Mouse (Mus musculus) olfactory bulb, adult 2 months (tissue): ENCODE measurements around the gene Olfr212. TPM values are rescaled to one million over a fixed set of nuclear protein-coding genes. Genes with fewer than 3 reads are reported as not detected.
"Not testable (repeated sequence)": the region's sequence is repeated elsewhere in the genome, so short reads cannot be mapped to it uniquely, and the experiment has no call there.

ENCODE experiments used
- H3K27ac ChIP-seq: fragments of 200-500 bp; 2 replicates; pipeline ENCODE4 v1.5.1; 2012; ENCODE audit warnings: low read depth, low read length; ENCODE audit not compliant: insufficient read depth
- H3K4me1 ChIP-seq: fragments of 200-500 bp; 2 replicates; pipeline ENCODE4 v1.6.1; 2012; ENCODE audit warnings: low read length; ENCODE audit not compliant: control insufficient read depth, insufficient read depth
- H3K4me3 ChIP-seq: fragments of 200-500 bp; 2 replicates; pipeline ENCODE4 v1.5.1; 2012; ENCODE audit warnings: mild to moderate bottlenecking, low read depth, low read length, moderate library complexity; ENCODE audit not compliant: insufficient read depth
- CTCF ChIP-seq: fragments of 200-500 bp; IDR thresholded peaks from 2 replicates; pipeline ENCODE4 v1.5.1; 2012; ENCODE audit warnings: low read depth, mild to moderate bottlenecking, low read length, moderate library complexity; ENCODE audit not compliant: insufficient read depth
- POLR2A ChIP-seq: fragments of 200-500 bp; IDR thresholded peaks from 2 replicates; pipeline ENCODE4 v1.6.1; 2012; ENCODE audit warnings: mild to moderate bottlenecking, low read depth, low read length, moderate library complexity; ENCODE audit not compliant: insufficient read depth
- WGBS: fragments of 180-500 bp; shearing (Covaris S2); methylation state at CpG from one replicate; pipeline ENCODE4 v1.1.7; 2018; 5-methylcytosine and 5-hydroxymethylcytosine counted together
- polyA plus RNA-seq: library from polyadenylated mRNA; stranded (reverse); fragments of >200 nt; gene quantifications from 2 replicates; pipeline ENCODE4 v1.2.4, GENCODE M21; 2012; ENCODE audit warnings: low replicate concordance; ENCODE audit not compliant: missing spikeins, insufficient read depth, insufficient read length

Gene Olfr212
- polyA plus RNA-seq: not detected in 2 replicates

GRCm38 (mm10) chr6:116506302-116507003 lies at the start of gene Olfr212:
Gene Olfr212, plus strand, starts transcription at chr6:116506516.
- H3K4me3 ChIP-seq, H3K4me1 ChIP-seq, H3K27ac ChIP-seq: not testable (repeated sequence)
- WGBS: 86% methylated on average over 20 of the region's 20 CpGs

GRCm38 (mm10) chr6:116458728-116459127 lies 47.6 kb upstream of the Olfr212 start:
- 62% methylated on average over 4 of the region's 4 CpGs for WGBS
- H3K27ac ChIP-seq: no peak overlapping the region
- no peak overlapping the region for H3K4me3 ChIP-seq
- TF ChIP-seq CTCF (no peak), POLR2A (no peak)
- H3K4me1 ChIP-seq: peaks cover 6% of the 10 kb centered on the region; the same call in 1 of the 2 replicates

- TF ChIP-seq CTCF: no peak
- no peak for TF ChIP-seq POLR2A
- Histone ChIP-seq H3K4me1 (peaks cover 6% of the 10 kb centered on the region; the same call in 1 of the 2 replicates), H3K27ac (no peak overlapping the region), H3K4me3 (no peak overlapping the region)
- WGBS: 73% methylated on average over 2 of the region's 2 CpGs
Measured at GRCm38 (mm10) chr6:116459232-116459631, 47.1 kb upstream of the Olfr212 start.

GRCm38 (mm10) chr6:116460544-116461283 lies 45.6 kb upstream of the Olfr212 start, which contains the start of gene Alox5:
Gene Alox5, minus strand, starts transcription at chr6:116461178.
- Histone ChIP-seq H3K27ac (no peak within 1 kb of the TSS), H3K4me1 (peaks cover 6% of the 10 kb centered on the region; the same call in 1 of the 2 replicates), H3K4me3 (no peak within 1 kb of the TSS)
- TF ChIP-seq CTCF (no peak), POLR2A (no peak)
- WGBS: 4% methylated on average over 43 of the region's 43 CpGs

- H3K27ac ChIP-seq: no peak overlapping the region
- TF ChIP-seq POLR2A (no peak), CTCF (no peak)
- WGBS: 29% methylated on average over 3 of the region's 3 CpGs
- H3K4me3 ChIP-seq: no peak overlapping the region
- no peaks in the 10 kb centered on the region for H3K4me1 ChIP-seq
Measured at GRCm38 (mm10) chr6:116468081-116468480, 38.2 kb upstream of the Olfr212 start.

GRCm38 (mm10) chr6:116485081-116485480 lies 21.2 kb upstream of the Olfr212 start:
- Histone ChIP-seq H3K27ac (no peak overlapping the region), H3K4me3 (no peak overlapping the region), H3K4me1 (no peaks in the 10 kb centered on the region)
- 51% methylated on average over 1 of the region's 1 CpGs for WGBS
- TF ChIP-seq CTCF (no peak), POLR2A (no peak)

GRCm38 (mm10) chr6:116486833-116487232 lies 19.5 kb upstream of the Olfr212 start:
- no peaks in the 10 kb centered on the region for H3K4me1 ChIP-seq
- no peak overlapping the region for H3K4me3 ChIP-seq
- no peak overlapping the region for H3K27ac ChIP-seq
- 60% methylated on average over 1 of the region's 1 CpGs for WGBS
- TF ChIP-seq CTCF (no peak), POLR2A (no peak)

GRCm38 (mm10) chr6:116488791-116489190 lies 17.5 kb upstream of the Olfr212 start, which contains the start of gene Olfr211:
Gene Olfr211, plus strand, starts transcription at chr6:116489091.
- TF ChIP-seq POLR2A (no peak), CTCF (no peak)
- H3K4me1 ChIP-seq: no peaks in the 10 kb centered on the region
- H3K4me3 ChIP-seq: no peak within 1 kb of the TSS
- 55% methylated on average over 4 of the region's 4 CpGs for WGBS
- no peak within 1 kb of the TSS for H3K27ac ChIP-seq

- TF ChIP-seq POLR2A (no peak), CTCF (no peak)
- 86% methylated on average over 5 of the region's 5 CpGs for WGBS
- no peaks in the 10 kb centered on the region for H3K4me1 ChIP-seq
- no peak overlapping the region for H3K27ac ChIP-seq
- no peak overlapping the region for H3K4me3 ChIP-seq
Measured at GRCm38 (mm10) chr6:116493742-116494141, 12.6 kb upstream of the Olfr212 start.
